Mouse (Mus musculus): ENCODE results near the gene Gm6592. TPM values are rescaled to one million over a fixed set of nuclear protein-coding genes. Genes with fewer than 3 reads are reported as not detected.
A peak's percentile ranks its signal among the peaks of the same experiment; 100 is the strongest.
"Not testable (repeated sequence)": the region's sequence is repeated elsewhere in the genome, so short reads cannot be mapped to it uniquely, and the experiment has no call there.

Gene Gm6592
- not detected in 2 replicates for polyA plus RNA-seq (2015; fragmentation: Nextera tagmentation; extraction: Ambion mirVana)

- 68% methylated on average over 1 of the region's 1 CpGs for WGBS
- Histone ChIP-seq H3K4me2 (ENCODE audit: low read length) (no peak within 1 kb of the TSS), H3K4me3 (replicated peaks; ENCODE audit: low read depth, low read length) (no peak within 1 kb of the TSS), H3K9ac (ENCODE audit: low read depth, low read length) (no peak within 1 kb of the TSS), H3K27ac (no peak within 1 kb of the TSS), H3K9me3 (replicated peaks; ENCODE audit: low read length) (no peaks in the 10 kb centered on the region), H3K4me1 (replicated peaks; ENCODE audit: insufficient read depth, low read length) (no peaks in the 10 kb centered on the region), H3K27me3 (ENCODE audit: insufficient read depth, low read length) (no peaks in the 10 kb centered on the region), H3K36me3 (ENCODE audit: insufficient read depth, low read length) (no peaks in the 10 kb centered on the region)
- DNase-seq (ENCODE audit: low spot score) (no peak), ATAC-seq (replicated peaks; ENCODE audit: low FRiP score, low read depth) (no peak)
- TF ChIP-seq CTCF (IDR thresholded peaks at IDR 0.05; ENCODE audit: low read depth), result no peak
Observed at GRCm38 (mm10) chrX:8843694-8844093, at the start of gene Gm6592. TSS of gene Gm6592 (plus strand) at chrX:8843994.

GRCm38 (mm10) chrX:8803391-8803790 is 40.4 kb upstream of the Gm6592 start, which contains the start of gene Ssxb5:
TSS of gene Ssxb5 (plus strand) at chrX:8803691.
- not testable (repeated sequence) for H3K4me1 ChIP-seq (replicated peaks; ENCODE audit: insufficient read depth, low read length); DNase-seq (ENCODE audit: low spot score); ATAC-seq (replicated peaks; ENCODE audit: low FRiP score, low read depth); H3K9me3 ChIP-seq (replicated peaks; ENCODE audit: low read length); H3K36me3 ChIP-seq (ENCODE audit: insufficient read depth, low read length); H3K9ac ChIP-seq (ENCODE audit: low read depth, low read length); H3K4me3 ChIP-seq (replicated peaks; ENCODE audit: low read depth, low read length); H3K27ac ChIP-seq; H3K27me3 ChIP-seq (ENCODE audit: insufficient read depth, low read length); H3K4me2 ChIP-seq (ENCODE audit: low read length)
- WGBS, result 80% methylated on average over 4 of the region's 4 CpGs

- H3K27ac ChIP-seq, result no peak overlapping the region
- TF ChIP-seq CTCF (IDR thresholded peaks at IDR 0.05; ENCODE audit: low read depth), result peak; percentile 64
- H3K4me3 ChIP-seq (replicated peaks; ENCODE audit: low read depth, low read length), result no peak overlapping the region
- no peaks in the 10 kb centered on the region for H3K27me3 ChIP-seq (ENCODE audit: insufficient read depth, low read length)
- no peaks in the 10 kb centered on the region for H3K36me3 ChIP-seq (ENCODE audit: insufficient read depth, low read length)
- DNase-seq (ENCODE audit: low spot score), result peak; percentile 6
- H3K9me3 ChIP-seq (replicated peaks; ENCODE audit: low read length), result no peaks in the 10 kb centered on the region
- H3K4me2 ChIP-seq (ENCODE audit: low read length), result no peak overlapping the region
- no peaks in the 10 kb centered on the region for H3K4me1 ChIP-seq (replicated peaks; ENCODE audit: insufficient read depth, low read length)
- no peak for ATAC-seq (replicated peaks; ENCODE audit: low FRiP score, low read depth)
- no peak overlapping the region for H3K9ac ChIP-seq (ENCODE audit: low read depth, low read length)
Observed at GRCm38 (mm10) chrX:8832043-8832442, 11.8 kb upstream of the Gm6592 start.

GRCm38 (mm10) chrX:8852486-8852885 is 8.7 kb downstream of the Gm6592 start:
- Histone ChIP-seq H3K4me3 (replicated peaks; ENCODE audit: low read depth, low read length) (no peak overlapping the region), H3K27ac (no peak overlapping the region), H3K9ac (ENCODE audit: low read depth, low read length) (no peak overlapping the region), H3K4me2 (ENCODE audit: low read length) (no peak overlapping the region), H3K27me3 (ENCODE audit: insufficient read depth, low read length) (no peaks in the 10 kb centered on the region), H3K4me1 (replicated peaks; ENCODE audit: insufficient read depth, low read length) (no peaks in the 10 kb centered on the region), H3K9me3 (replicated peaks; ENCODE audit: low read length) (no peaks in the 10 kb centered on the region), H3K36me3 (ENCODE audit: insufficient read depth, low read length) (no peaks in the 10 kb centered on the region)
- ATAC-seq (replicated peaks; ENCODE audit: low FRiP score, low read depth) (no peak), DNase-seq (ENCODE audit: low spot score) (no peak)
- TF ChIP-seq CTCF (IDR thresholded peaks at IDR 0.05; ENCODE audit: low read depth), result no peak
- 92% methylated on average over 10 of the region's 10 CpGs for WGBS

- WGBS, result 10% methylated on average over 3 of the region's 3 CpGs
- TF ChIP-seq CTCF (IDR thresholded peaks at IDR 0.05; ENCODE audit: low read depth), result peak; percentile 77
- H3K4me1 ChIP-seq (replicated peaks; ENCODE audit: insufficient read depth, low read length); H3K27ac ChIP-seq; H3K9ac ChIP-seq (ENCODE audit: low read depth, low read length); H3K36me3 ChIP-seq (ENCODE audit: insufficient read depth, low read length); H3K9me3 ChIP-seq (replicated peaks; ENCODE audit: low read length); H3K27me3 ChIP-seq (ENCODE audit: insufficient read depth, low read length); ATAC-seq (replicated peaks; ENCODE audit: low FRiP score, low read depth); H3K4me2 ChIP-seq (ENCODE audit: low read length); H3K4me3 ChIP-seq (replicated peaks; ENCODE audit: low read depth, low read length): not testable (repeated sequence)
- peak; percentile 77 for DNase-seq (ENCODE audit: low spot score)
Observed at GRCm38 (mm10) chrX:8864331-8864730, 20.5 kb downstream of the Gm6592 start.

- not testable (repeated sequence) for H3K4me1 ChIP-seq (replicated peaks; ENCODE audit: insufficient read depth, low read length); DNase-seq (ENCODE audit: low spot score); H3K4me2 ChIP-seq (ENCODE audit: low read length); ATAC-seq (replicated peaks; ENCODE audit: low FRiP score, low read depth); H3K9me3 ChIP-seq (replicated peaks; ENCODE audit: low read length); H3K27me3 ChIP-seq (ENCODE audit: insufficient read depth, low read length); H3K36me3 ChIP-seq (ENCODE audit: insufficient read depth, low read length); H3K4me3 ChIP-seq (replicated peaks; ENCODE audit: low read depth, low read length); H3K9ac ChIP-seq (ENCODE audit: low read depth, low read length); H3K27ac ChIP-seq
- WGBS, result 90% methylated on average over 3 of the region's 4 CpGs
Observed at GRCm38 (mm10) chrX:8873953-8874352, 30.2 kb downstream of the Gm6592 start, which contains the start of gene Gm5751. TSS of gene Gm5751 (plus strand) at chrX:8874253.

GRCm38 (mm10) chrX:8884336-8884735 is 40.5 kb downstream of the Gm6592 start:
- Histone ChIP-seq H3K4me3 (replicated peaks; ENCODE audit: low read depth, low read length) (no peak overlapping the region), H3K4me1 (replicated peaks; ENCODE audit: insufficient read depth, low read length) (no peaks in the 10 kb centered on the region), H3K27ac (no peak overlapping the region), H3K27me3 (ENCODE audit: insufficient read depth, low read length) (no peaks in the 10 kb centered on the region), H3K9ac (ENCODE audit: low read depth, low read length) (no peak overlapping the region), H3K4me2 (ENCODE audit: low read length) (no peak overlapping the region), H3K36me3 (ENCODE audit: insufficient read depth, low read length) (no peaks in the 10 kb centered on the region), H3K9me3 (replicated peaks; ENCODE audit: low read length) (no peaks in the 10 kb centered on the region)
- DNase-seq (ENCODE audit: low spot score) (no peak), ATAC-seq (replicated peaks; ENCODE audit: low FRiP score, low read depth) (no peak)
- WGBS, result 72% methylated on average over 4 of the region's 4 CpGs
- TF ChIP-seq CTCF (IDR thresholded peaks at IDR 0.05; ENCODE audit: low read depth), result no peak

Data from kidney, postnatal 0 days (tissue).